Mouse (Mus musculus) brain, adult 2 months (tissue): ENCODE measurements around the gene Atp8a1.

ENCODE experiments used
- DNase-seq: peaks from one replicate; pipeline ENCODE4 v3.0.0; 2011; ENCODE audit warnings: low read depth, low spot score

The Atp8a1 gene

GRCm38 (mm10) chr5:67768708-67769107 is 78.5 kb downstream of the Atp8a1 start:
- peak; percentile 85 for DNase-seq

GRCm38 (mm10) chr5:67764798-67765197 is 82.4 kb downstream of the Atp8a1 start:
- DNase-seq: no peak

GRCm38 (mm10) chr5:67758126-67758525 is 89.1 kb downstream of the Atp8a1 start:
- peak; percentile 44 for DNase-seq

GRCm38 (mm10) chr5:67756138-67756537 is 91.1 kb downstream of the Atp8a1 start:
- peak; percentile 71 for DNase-seq

- DNase-seq: peak; percentile 18
Measured at GRCm38 (mm10) chr5:67753057-67753456, 94.2 kb downstream of the Atp8a1 start.

- no peak for DNase-seq
Measured at GRCm38 (mm10) chr5:67752629-67753028, 94.6 kb downstream of the Atp8a1 start.

- DNase-seq: peak; percentile 89
Measured at GRCm38 (mm10) chr5:67752007-67752406, 95.2 kb downstream of the Atp8a1 start.

- DNase-seq: no peak
Measured at GRCm38 (mm10) chr5:67739261-67739660, 108.0 kb downstream of the Atp8a1 start.

GRCm38 (mm10) chr5:67738133-67738532 is 109.1 kb downstream of the Atp8a1 start:
- no peak for DNase-seq

GRCm38 (mm10) chr5:67735771-67736170 is 111.5 kb downstream of the Atp8a1 start:
- peak; percentile 71 for DNase-seq

GRCm38 (mm10) chr5:67733551-67734258 is 113.5 kb downstream of the Atp8a1 start:
- no peak for DNase-seq

- no peak for DNase-seq
Measured at GRCm38 (mm10) chr5:67733150-67733549, 114.1 kb downstream of the Atp8a1 start.

- DNase-seq: peak; percentile 41
Measured at GRCm38 (mm10) chr5:67727755-67728154, 119.5 kb downstream of the Atp8a1 start.

GRCm38 (mm10) chr5:67726810-67727209 is 120.4 kb downstream of the Atp8a1 start:
- no peak for DNase-seq

- peak; percentile 65 for DNase-seq
Measured at GRCm38 (mm10) chr5:67701641-67702040, 145.6 kb downstream of the Atp8a1 start.

- no peak for DNase-seq
Measured at GRCm38 (mm10) chr5:67699418-67699817, 147.8 kb downstream of the Atp8a1 start.

GRCm38 (mm10) chr5:67698176-67698575 is 149.1 kb downstream of the Atp8a1 start:
- DNase-seq: peak; percentile 28

GRCm38 (mm10) chr5:67696741-67697596 is 150.3 kb downstream of the Atp8a1 start:
- peak; percentile 71 for DNase-seq

- DNase-seq: peak; percentile 78
Measured at GRCm38 (mm10) chr5:67695055-67695710, 152.1 kb downstream of the Atp8a1 start.

GRCm38 (mm10) chr5:67690336-67690735 is 156.9 kb downstream of the Atp8a1 start:
- peak; percentile 41 for DNase-seq

GRCm38 (mm10) chr5:67688001-67688400 is 159.2 kb downstream of the Atp8a1 start:
- peak; percentile 31 for DNase-seq

- DNase-seq: no peak
Measured at GRCm38 (mm10) chr5:67685906-67686305, 161.3 kb downstream of the Atp8a1 start.
